Mouse (Mus musculus) heart, embryonic 16.5 days (tissue): ENCODE results near the gene Utrn. TPM values are rescaled to one million over a fixed set of nuclear protein-coding genes. Genes with fewer than 3 reads are reported as not detected.
A peak's percentile ranks its signal among the peaks of the same experiment; 100 is the strongest.

Experiments
- ATAC-seq: fragments of 200-750 bp; cut with Nextera tagmentation; replicated peaks from 2 replicates; pipeline ENCODE4 v1.8.0; 2017; ENCODE audit warnings: moderate number of reproducible peaks; ENCODE audit not compliant: insufficient read depth, low FRiP score; ENCODE audit errors: extremely low read depth
- H3K27ac ChIP-seq: fragments of 300-500 bp; sonication (generic); 2 replicates; pipeline ENCODE4 v1.5.1; 2014; ENCODE audit warnings: mild to moderate bottlenecking, low read length, control low read depth, moderate library complexity
- H3K27me3 ChIP-seq: fragments of 300-500 bp; sonication (generic); 2 replicates; pipeline ENCODE4 v1.6.1; 2014; ENCODE audit warnings: low read length, mixed read lengths; ENCODE audit not compliant: control insufficient read depth, insufficient read depth
- H3K36me3 ChIP-seq: fragments of 300-500 bp; sonication (generic); 2 replicates; pipeline ENCODE4 v1.6.1; 2014; ENCODE audit not compliant: control insufficient read depth, insufficient read depth
- H3K4me1 ChIP-seq: fragments of 300-500 bp; sonication (generic); 2 replicates; pipeline ENCODE4 v1.6.1; 2014; ENCODE audit warnings: low read length, mixed read lengths; ENCODE audit not compliant: control insufficient read depth, insufficient read depth
- H3K4me2 ChIP-seq: fragments of 300-500 bp; sonication (generic); 2 replicates; pipeline ENCODE4 v1.6.1; 2014; ENCODE audit warnings: low read depth, mild to moderate bottlenecking, control low read depth, low read length
- H3K4me3 ChIP-seq: fragments of 300-500 bp; sonication (generic); 2 replicates; pipeline ENCODE4 v1.5.1; 2014; ENCODE audit warnings: mild to moderate bottlenecking, control low read depth, low read length
- H3K9ac ChIP-seq: fragments of 300-500 bp; sonication (generic); 2 replicates; pipeline ENCODE4 v1.6.1; 2014; ENCODE audit warnings: low read length, control low read depth
- H3K9me3 ChIP-seq: fragments of 300-500 bp; sonication (generic); replicated peaks from 2 replicates; pipeline ENCODE4 v1.6.1; 2016; ENCODE audit warnings: low read length; ENCODE audit not compliant: control insufficient read depth
- WGBS: fragments of 180-500 bp; shearing (Covaris S2); extraction: QIAGEN DNeasy Blood & Tissue Kit; methylation state at CpG from one replicate; pipeline ENCODE4 v1.1.7; 2014; 5-methylcytosine and 5-hydroxymethylcytosine counted together
- polyA plus RNA-seq: library from polyadenylated mRNA; unstranded; fragments of >200 nt; fragmentation: Nextera tagmentation; extraction: Ambion mirVana; gene quantifications from 2 replicates; pipeline ENCODE4 v1.2.1, GENCODE M21; 2015

The Utrn gene
- polyA plus RNA-seq, 1 experiment from 2014 or later, result 65.7 TPM

DNA sequence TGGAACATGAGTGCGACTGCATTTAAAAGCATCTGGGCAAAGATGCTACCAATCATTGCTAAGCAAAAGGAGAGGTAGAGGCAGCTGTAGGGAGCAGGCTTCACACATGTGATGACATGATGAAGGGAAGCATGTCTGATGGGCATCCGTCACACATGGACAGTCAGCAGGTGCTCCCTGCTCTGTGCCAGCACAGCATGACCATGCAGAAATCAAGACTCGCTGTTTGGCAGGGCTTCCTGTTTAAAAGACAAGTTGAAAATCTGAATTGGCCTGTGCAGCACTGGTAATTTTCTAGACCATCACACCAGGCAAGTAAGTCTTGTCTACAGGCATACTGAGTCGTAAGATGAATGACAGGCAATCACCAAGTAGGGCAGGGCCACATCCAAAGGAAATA lies 112.5 kb downstream of the Utrn start:
- Histone ChIP-seq H3K27ac (no peak overlapping the region), H3K27me3 (no peaks in the 10 kb centered on the region), H3K4me2 (no peak overlapping the region), H3K9ac (no peak overlapping the region), H3K4me1 (peaks cover 3% of the 10 kb centered on the region; the same call in 1 of the 2 replicates), H3K4me3 (no peak overlapping the region), H3K9me3 (no peaks in the 10 kb centered on the region), H3K36me3 (no peaks in the 10 kb centered on the region)
- WGBS, result 95% methylated on average over 4 of the region's 4 CpGs
- ATAC-seq, result no peak

DNA sequence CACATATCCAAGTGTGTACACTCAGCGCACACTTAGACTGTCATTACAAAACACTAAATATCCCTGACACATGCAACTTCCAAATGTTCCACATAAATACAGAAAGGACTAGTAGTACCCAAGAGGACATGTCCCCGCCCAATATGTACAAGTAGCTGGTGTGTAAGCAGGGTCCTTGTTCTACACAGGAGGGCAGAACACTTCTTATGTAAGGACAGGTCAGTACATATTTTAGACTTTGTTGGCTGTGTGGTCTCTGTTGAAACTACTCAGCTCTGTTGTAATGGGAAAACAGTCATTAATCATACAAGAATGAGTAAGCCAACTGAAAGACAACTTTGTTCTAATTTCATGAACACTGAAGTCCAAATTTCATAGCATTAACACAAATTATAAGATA lies 114.3 kb downstream of the Utrn start:
- no peak overlapping the region for H3K4me3 ChIP-seq
- H3K36me3 ChIP-seq, result peaks cover 3% of the 10 kb centered on the region; the same call in 1 of the 2 replicates
- peaks cover 3% of the 10 kb centered on the region; the same call in 1 of the 2 replicates for H3K4me1 ChIP-seq
- WGBS, result 95% methylated on average over 2 of the region's 2 CpGs
- no peaks in the 10 kb centered on the region for H3K27me3 ChIP-seq
- H3K27ac ChIP-seq, result no peak overlapping the region
- H3K9ac ChIP-seq, result no peak overlapping the region
- ATAC-seq, result no peak
- H3K4me2 ChIP-seq, result no peak overlapping the region
- H3K9me3 ChIP-seq, result no peaks in the 10 kb centered on the region

DNA sequence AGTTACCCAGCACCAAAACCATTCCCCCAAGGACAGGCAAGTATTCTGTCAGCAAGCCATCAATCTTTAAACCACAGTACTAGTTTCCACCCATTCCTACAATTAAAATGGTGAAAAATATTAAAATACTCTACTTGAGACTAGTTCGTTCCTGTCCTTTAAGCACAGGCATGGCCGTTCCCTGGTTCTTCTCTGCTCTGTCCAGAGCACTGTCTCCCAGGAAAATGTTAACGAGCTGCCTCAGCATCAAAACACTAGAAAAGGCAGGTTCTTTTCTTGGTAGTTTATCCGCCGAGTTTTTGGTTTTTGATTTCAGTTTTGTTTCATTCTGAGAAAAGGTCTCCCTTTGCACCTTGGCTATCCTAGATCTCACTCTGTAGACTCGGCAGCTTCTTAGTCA lies 115.0 kb downstream of the Utrn start:
- H3K9ac ChIP-seq, result no peak overlapping the region
- no peaks in the 10 kb centered on the region for H3K9me3 ChIP-seq
- WGBS, result 89% methylated on average over 6 of the region's 6 CpGs
- no peak overlapping the region for H3K4me2 ChIP-seq
- no peak overlapping the region for H3K4me3 ChIP-seq
- peaks cover 10% of the 10 kb centered on the region for H3K36me3 ChIP-seq
- ATAC-seq, result no peak
- no peaks in the 10 kb centered on the region for H3K27me3 ChIP-seq
- H3K27ac ChIP-seq, result no peak overlapping the region
- H3K4me1 ChIP-seq, result peaks cover 3% of the 10 kb centered on the region; the same call in 1 of the 2 replicates

DNA sequence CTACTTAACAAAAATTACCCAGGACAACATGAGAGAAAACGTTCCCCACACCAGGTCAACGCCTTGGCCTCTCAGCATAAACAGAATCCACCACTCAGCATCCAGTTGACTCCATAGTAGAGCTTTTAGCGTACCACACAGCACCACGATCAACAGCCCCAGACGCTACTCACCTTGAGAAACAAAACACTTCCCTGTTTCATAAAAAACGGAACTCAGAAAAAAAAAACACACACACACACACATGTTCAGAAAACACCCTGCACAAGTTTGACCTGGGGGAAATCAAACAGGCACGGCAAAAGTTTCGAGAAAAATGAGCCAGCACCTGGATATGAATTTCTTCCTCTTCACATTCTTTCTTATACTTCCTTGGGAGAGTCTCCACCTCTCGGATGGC lies 125.4 kb downstream of the Utrn start:
- no peak overlapping the region for H3K4me3 ChIP-seq
- no peaks in the 10 kb centered on the region for H3K9me3 ChIP-seq
- no peak overlapping the region for H3K9ac ChIP-seq
- no peak overlapping the region for H3K4me2 ChIP-seq
- peaks cover 12% of the 10 kb centered on the region; the same call in 1 of the 2 replicates for H3K4me1 ChIP-seq
- WGBS, result 90% methylated on average over 9 of the region's 9 CpGs
- no peak for ATAC-seq
- no peak overlapping the region for H3K27ac ChIP-seq
- peaks cover 14% of the 10 kb centered on the region for H3K36me3 ChIP-seq
- H3K27me3 ChIP-seq, result no peaks in the 10 kb centered on the region

DNA sequence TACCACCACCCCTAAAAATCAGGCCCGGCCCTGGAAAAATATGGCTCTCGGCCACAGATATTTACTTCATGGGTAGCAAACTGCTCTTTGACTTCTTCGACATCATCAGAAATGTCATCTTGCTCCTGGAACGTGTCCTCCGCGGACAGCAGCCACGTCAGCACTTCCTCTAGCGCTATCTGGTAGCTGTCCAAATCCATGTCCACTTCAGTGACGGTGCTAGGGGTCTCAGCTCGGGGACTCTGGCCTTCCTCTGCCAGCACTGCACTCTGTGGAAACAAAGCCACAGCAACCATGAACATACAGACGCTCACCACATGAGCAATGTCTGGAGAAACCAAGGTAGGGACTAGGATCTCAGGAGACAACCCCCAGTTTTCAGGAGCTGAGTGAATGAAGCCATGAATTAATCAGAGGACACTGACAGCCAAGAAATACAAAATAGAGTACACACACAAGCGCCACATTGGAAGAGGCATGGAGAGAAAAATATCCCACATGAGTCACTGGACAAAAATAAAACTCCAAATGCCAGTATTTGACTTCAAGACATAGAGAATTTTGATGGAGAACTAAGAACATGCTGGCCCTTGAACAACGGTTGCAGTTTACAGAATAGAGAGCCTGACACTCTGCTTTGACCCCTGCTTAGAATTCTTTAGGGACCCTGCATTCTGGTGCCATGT lies 129.7 kb downstream of the Utrn start:
- Histone ChIP-seq H3K27me3 (no peaks in the 10 kb centered on the region), H3K4me1 (peaks cover 19% of the 10 kb centered on the region), H3K9me3 (peaks cover 4% of the 10 kb centered on the region; the same call in 1 of the 2 replicates), H3K9ac (no peak overlapping the region), H3K27ac (peak overlapping the region; percentile 24), H3K36me3 (peaks cover 26% of the 10 kb centered on the region), H3K4me3 (no peak overlapping the region), H3K4me2 (no peak overlapping the region)
- no peak; the same call in 1 of the 2 replicates for ATAC-seq
- WGBS, result 29% methylated on average over 13 of the region's 13 CpGs

DNA sequence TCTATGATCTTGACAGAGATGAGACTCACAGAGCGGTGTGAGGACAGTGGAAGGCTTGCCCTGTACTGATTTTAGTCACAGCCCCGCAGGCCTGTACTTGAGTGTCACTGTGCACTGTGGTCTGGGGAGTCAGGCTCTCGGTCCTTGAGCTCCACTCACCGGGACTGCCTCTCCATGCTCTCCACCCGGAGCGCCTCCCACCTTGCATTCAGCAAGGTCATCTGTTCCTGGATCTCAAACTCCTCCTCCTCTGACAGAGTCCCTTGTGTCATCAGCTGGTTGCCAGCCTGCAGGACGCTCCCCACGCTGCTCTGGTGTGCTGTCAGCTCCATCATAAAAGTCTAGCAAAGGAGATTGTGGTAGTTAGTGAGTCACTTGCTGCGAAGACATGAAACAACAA lies 131.2 kb downstream of the Utrn start:
- H3K4me2 ChIP-seq, result no peak overlapping the region
- H3K4me1 ChIP-seq, result peaks cover 19% of the 10 kb centered on the region
- H3K9ac ChIP-seq, result no peak overlapping the region
- H3K4me3 ChIP-seq, result no peak overlapping the region
- ATAC-seq, result peak; percentile 76
- peaks cover 7% of the 10 kb centered on the region; the same call in 1 of the 2 replicates for H3K9me3 ChIP-seq
- H3K27ac ChIP-seq, result peak overlapping the region; percentile 11
- H3K36me3 ChIP-seq, result peaks cover 30% of the 10 kb centered on the region
- no peaks in the 10 kb centered on the region for H3K27me3 ChIP-seq
- 46% methylated on average over 9 of the region's 9 CpGs for WGBS

DNA sequence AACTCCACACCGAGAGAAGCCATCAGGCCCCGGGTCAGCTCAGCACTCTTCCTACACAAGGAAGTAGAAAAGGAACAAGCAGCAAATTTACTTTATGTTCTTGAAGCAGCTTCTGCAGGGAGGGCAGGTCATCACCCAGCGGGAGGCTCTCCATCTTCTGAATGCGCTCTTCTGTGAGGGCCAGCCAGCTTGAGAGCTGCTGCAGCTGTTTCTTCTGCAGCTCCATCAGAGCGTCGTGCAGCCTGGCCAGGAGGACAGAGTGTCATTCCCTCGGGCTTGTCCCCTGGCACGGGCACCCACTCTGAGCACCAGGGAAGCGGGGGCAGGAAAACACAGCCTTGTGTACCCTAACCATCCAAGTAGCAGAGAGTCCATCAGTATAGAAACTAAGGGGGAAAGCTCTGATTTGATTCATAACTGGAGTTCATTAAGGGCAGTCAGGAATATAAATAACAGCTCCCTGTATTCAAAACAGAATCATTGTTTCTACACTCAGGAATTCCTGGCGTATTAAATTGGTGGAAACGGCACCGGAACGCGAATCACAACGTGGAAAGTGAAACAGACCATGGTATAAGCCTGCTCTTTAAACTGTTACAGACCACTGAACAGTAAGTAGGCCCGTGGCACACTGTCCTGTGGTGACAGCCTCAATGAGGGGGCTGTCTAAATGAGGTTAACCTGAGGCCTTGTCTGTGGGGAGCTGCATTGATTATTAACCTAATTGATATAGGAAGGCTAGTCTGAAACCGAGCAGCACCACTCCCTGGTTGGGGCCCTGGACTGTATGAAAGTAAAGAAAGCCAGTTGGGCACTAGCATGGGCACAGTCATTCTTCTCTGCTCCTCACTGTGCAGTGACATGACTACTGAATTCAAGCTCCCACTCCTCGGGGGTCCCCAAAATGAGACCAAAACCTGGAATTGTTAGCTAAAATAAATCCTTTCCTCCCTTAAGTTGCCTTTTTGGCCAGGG lies 132.0 kb downstream of the Utrn start:
- Histone ChIP-seq H3K9ac (no peak overlapping the region), H3K4me2 (no peak overlapping the region), H3K27ac (peak overlapping the region; percentile 17), H3K27me3 (no peaks in the 10 kb centered on the region), H3K36me3 (peaks cover 33% of the 10 kb centered on the region), H3K9me3 (peaks cover 7% of the 10 kb centered on the region; the same call in 1 of the 2 replicates), H3K4me3 (no peak overlapping the region), H3K4me1 (peaks cover 19% of the 10 kb centered on the region)
- no peak for ATAC-seq
- 63% methylated on average over 18 of the region's 18 CpGs for WGBS

DNA sequence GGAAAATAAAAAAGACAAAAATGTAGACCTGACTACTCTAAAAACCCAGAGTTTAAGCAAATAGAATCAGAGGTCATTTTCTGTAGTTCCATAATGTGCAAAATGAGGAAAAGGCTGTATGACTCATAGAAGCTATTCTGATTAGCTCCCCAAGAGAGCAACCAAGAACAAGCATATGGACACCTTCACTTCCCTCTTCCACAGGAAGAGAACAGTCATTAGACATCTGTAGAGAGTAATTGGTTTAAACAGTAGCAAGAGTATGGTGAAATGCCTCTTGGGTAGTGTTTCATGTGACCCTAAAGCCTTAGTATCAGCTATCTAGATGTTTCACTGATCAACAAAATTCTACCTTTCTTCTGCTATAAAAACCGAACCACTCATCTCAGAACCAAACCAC lies 133.5 kb downstream of the Utrn start:
- no peak for ATAC-seq
- WGBS, result 85% methylated on average over 1 of the region's 1 CpGs
- peaks cover 39% of the 10 kb centered on the region for H3K36me3 ChIP-seq

DNA sequence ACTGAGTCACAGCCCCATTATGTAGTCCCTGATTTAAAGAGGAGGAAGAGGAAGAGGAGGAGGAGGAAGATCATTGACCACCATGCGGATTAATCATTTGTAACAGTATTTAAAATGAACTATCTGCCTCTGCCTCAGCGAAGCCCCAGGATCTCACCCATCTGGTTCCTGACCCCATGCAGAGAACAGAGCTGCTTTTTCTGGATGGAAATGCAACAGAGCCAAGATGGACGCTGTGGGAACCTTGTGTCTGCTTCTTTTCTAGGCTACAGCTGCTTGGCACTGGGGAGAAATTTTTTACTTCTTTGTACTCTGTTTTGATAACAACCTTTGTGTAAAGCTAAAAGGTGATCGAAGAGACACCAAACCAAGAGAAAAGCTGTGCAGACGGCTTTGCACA lies 137.7 kb downstream of the Utrn start:
- 77% methylated on average over 5 of the region's 5 CpGs for WGBS
- Histone ChIP-seq H3K36me3 (peaks cover 47% of the 10 kb centered on the region), H3K4me1 (no peaks in the 10 kb centered on the region), H3K27me3 (no peaks in the 10 kb centered on the region), H3K9ac (no peak overlapping the region), H3K4me2 (no peak overlapping the region), H3K4me3 (no peak overlapping the region), H3K9me3 (peaks cover 7% of the 10 kb centered on the region; the same call in 1 of the 2 replicates), H3K27ac (no peak overlapping the region)
- ATAC-seq, result no peak

More for the DNA sequence above, 133.5 kb downstream of the Utrn start:
- no peak overlapping the region for H3K4me2 ChIP-seq
- no peak overlapping the region for H3K4me3 ChIP-seq
- H3K9me3 ChIP-seq, result peaks cover 7% of the 10 kb centered on the region; the same call in 1 of the 2 replicates
- peaks cover 19% of the 10 kb centered on the region for H3K4me1 ChIP-seq
- no peak overlapping the region for H3K9ac ChIP-seq
- no peak overlapping the region for H3K27ac ChIP-seq
- H3K27me3 ChIP-seq, result no peaks in the 10 kb centered on the region
